Mouse (Mus musculus) heart, adult 2 months (tissue): ENCODE measurements around the gene Aldh16a1. TPM values are rescaled to one million over a fixed set of nuclear protein-coding genes. Genes with fewer than 3 reads are reported as not detected.

Source experiments
- DNase-seq, 2 experiments: peaks; one replicate each; pipeline ENCODE4 v3.0.0; 2021
- H3K27ac ChIP-seq: fragments of 200-600 bp; 2 replicates; pipeline ENCODE4 v1.8.1; 2022
- H3K27me3 ChIP-seq: fragments of 200-500 bp; 2 replicates; pipeline ENCODE4 v1.6.1; 2012; ENCODE audit warnings: mild to moderate bottlenecking, low read length, inconsistent platforms, mixed read lengths; ENCODE audit not compliant: control insufficient read depth, insufficient read depth
- H3K36me3 ChIP-seq: fragments of 200-500 bp; 2 replicates; pipeline ENCODE4 v1.6.1; 2012; ENCODE audit warnings: low read length, inconsistent platforms; ENCODE audit not compliant: control insufficient read depth, insufficient read depth
- H3K4me1 ChIP-seq: fragments of 200-500 bp; 2 replicates; pipeline ENCODE4 v1.6.1; 2011; ENCODE audit warnings: low read length; ENCODE audit not compliant: control insufficient read depth, insufficient read depth
- H3K4me3 ChIP-seq: fragments of 200-600 bp; 2 replicates; pipeline ENCODE4 v1.8.1; 2022
- H3K79me2 ChIP-seq: fragments of 200-500 bp; replicated peaks from 2 replicates; pipeline ENCODE4 v1.6.1; 2012; ENCODE audit warnings: mild to moderate bottlenecking, inconsistent platforms, low read length, moderate library complexity, mixed read lengths; ENCODE audit not compliant: control insufficient read depth, insufficient read depth
- H3K9ac ChIP-seq: fragments of 200-500 bp; 2 replicates; pipeline ENCODE4 v1.6.1; 2012; ENCODE audit warnings: low read depth, mild to moderate bottlenecking, control low read depth, inconsistent platforms, low read length, mixed read lengths
- CTCF ChIP-seq: fragments of 200-600 bp; IDR thresholded peaks from 2 replicates; pipeline ENCODE4 v1.8.1; 2022; ENCODE audit warnings: antibody characterized with exemption, mild to moderate bottlenecking, moderate library complexity
- EP300 ChIP-seq: fragments of 200-500 bp; IDR thresholded peaks from 2 replicates; pipeline ENCODE4 v1.6.1; 2011; ENCODE audit warnings: low read depth, low read length, control low read depth; ENCODE audit not compliant: insufficient read depth
- POLR2A ChIP-seq: fragments of 200-500 bp; IDR thresholded peaks from 2 replicates; pipeline ENCODE4 v1.6.1; 2011; ENCODE audit warnings: mild to moderate bottlenecking, low read depth, low read length, control low read depth; ENCODE audit not compliant: insufficient read depth
- WGBS: fragments of 180-500 bp; shearing (Covaris S2); methylation state at CpG from one replicate; pipeline ENCODE4 v1.1.7; 2018; 5-methylcytosine and 5-hydroxymethylcytosine counted together
- intact Hi-C: fragments of 180-260 bp; cut with DNase I; formaldehyde crosslinking; loops from one replicate; pipeline ENCODE4 v1.15.1; 2025
- polyA plus RNA-seq: library from polyadenylated mRNA; depleted of rRNA; stranded (reverse); fragments of >200 nt; gene quantifications from 2 replicates; pipeline ENCODE4 v1.2.3, GENCODE M21; 2012
- total RNA-seq, 2 experiments: library from RNA; stranded (reverse); gene quantifications; 2 replicates each; pipeline ENCODE4 v1.2.3; 2021

The Aldh16a1 gene
- total and polyA plus RNA-seq, 3 experiments, result 19.7 to 25.1 (median 23.5) TPM

DNA sequence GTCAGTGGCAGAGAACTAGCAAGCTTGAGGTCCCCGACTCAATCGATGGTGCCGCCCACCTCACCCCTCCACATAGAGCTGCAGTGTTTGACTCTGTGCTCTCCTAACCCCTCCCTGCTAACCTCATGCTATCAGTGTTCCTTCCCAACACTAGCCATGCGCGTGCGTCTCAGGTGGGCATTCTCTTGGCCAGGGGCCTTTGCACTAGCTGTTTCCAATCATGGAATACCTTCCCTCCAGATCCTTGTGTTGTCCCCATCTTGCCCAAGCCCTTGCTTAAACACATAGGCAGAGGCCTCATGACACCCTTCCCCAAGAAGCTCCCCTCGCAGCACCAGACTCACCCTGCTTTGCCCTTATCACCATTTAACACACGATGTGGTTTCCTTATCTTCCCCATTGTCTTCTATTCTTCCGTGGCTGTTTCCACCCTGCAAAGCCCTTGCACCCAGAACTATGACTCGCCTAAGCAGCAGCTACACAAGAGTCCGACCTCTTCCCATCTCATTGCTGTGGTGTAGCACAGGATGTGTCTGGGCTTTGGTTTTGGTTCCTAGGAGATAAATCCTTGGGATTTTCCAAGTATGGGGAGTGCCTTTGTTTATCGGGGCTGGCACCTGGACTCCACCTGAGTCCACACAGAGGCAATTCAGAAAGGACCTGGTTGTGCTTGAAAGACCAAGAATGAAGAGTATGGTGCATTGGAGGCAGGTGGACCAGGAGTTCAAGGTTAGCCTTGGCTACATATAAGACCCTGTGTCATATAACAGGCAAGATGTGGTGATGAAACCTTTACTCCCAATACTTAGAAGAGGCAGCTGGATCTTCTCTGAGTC lies 17.0 kb downstream of the Aldh16a1 start:
- intact Hi-C loops, result loop anchor here (5.0 kb wide), 1 partner anchor 155 kb away; no protein-coding TSS in a partner anchor
- WGBS, result 56% methylated on average over 12 of the region's 12 CpGs

GRCm38 (mm10) chr7:45135993-45136567 lies 18.3 kb downstream of the Aldh16a1 start, which contains the start of the genes Gm45713 and Flt3l:
Gm45713 (minus strand) TSS chr7:45136231.
Flt3l (minus strand) TSS chr7:45136432.
- TF ChIP-seq EP300 (peak; percentile 87; the same call in 1 of the 2 replicates), CTCF (no peak), POLR2A (peak; percentile 59)
- H3K4me1 ChIP-seq, result peaks cover 4% of the 10 kb centered on the region; the same call in 1 of the 2 replicates
- H3K36me3 ChIP-seq, result no peaks in the 10 kb centered on the region
- H3K27me3 ChIP-seq, result no peaks in the 10 kb centered on the region
- H3K4me3 ChIP-seq, result peak within 1 kb of the TSS; percentile 69
- no peaks in the 10 kb centered on the region for H3K79me2 ChIP-seq
- intact Hi-C loops, result loop anchor here (1.0 to 5.0 kb wide), 2 partner anchors 56 to 154 kb away; no protein-coding TSS in a partner anchor
- WGBS, result 2% methylated on average over 28 of the region's 29 CpGs
- H3K9ac ChIP-seq, result peak within 1 kb of the TSS; percentile 78
- DNase-seq, result peak; percentile 94 to 95
- peak within 1 kb of the TSS; percentile 96 for H3K27ac ChIP-seq

More for the DNA sequence above, 17.0 kb downstream of the Aldh16a1 start:
- H3K27me3 ChIP-seq, result no peaks in the 10 kb centered on the region
- H3K27ac ChIP-seq, result no peak overlapping the region
- no peaks in the 10 kb centered on the region for H3K36me3 ChIP-seq
- H3K9ac ChIP-seq, result no peak overlapping the region
- TF ChIP-seq EP300 (no peak), POLR2A (no peak), CTCF (no peak)
- no peak for DNase-seq
- H3K4me1 ChIP-seq, result peaks cover 5% of the 10 kb centered on the region
- H3K4me3 ChIP-seq, result no peak overlapping the region
- no peaks in the 10 kb centered on the region for H3K79me2 ChIP-seq

DNA sequence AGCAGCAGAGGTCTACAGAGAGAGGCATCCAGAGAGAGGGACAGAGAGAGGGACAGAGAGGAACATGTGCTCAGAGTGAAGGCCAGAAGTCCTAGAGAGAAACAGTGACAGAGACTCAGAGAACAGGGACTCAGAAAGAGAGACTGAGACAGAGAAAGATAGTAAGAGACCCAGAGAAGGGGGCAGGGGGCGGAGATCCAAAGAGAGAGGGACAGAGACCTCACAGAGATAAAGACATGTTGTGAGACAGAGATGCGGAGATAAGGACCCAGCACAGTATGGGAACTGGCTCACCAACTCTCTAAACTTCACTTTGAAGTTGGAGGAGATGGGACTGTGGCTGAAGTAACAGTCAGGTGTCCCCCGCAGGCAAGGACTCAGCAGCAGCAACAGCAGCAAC lies 19.0 kb downstream of the Aldh16a1 start:
- peak overlapping the region; percentile 69 for H3K4me3 ChIP-seq
- intact Hi-C loops, result loop anchor here (5.0 kb wide), 1 partner anchor 153 kb away; no protein-coding TSS in a partner anchor
- H3K79me2 ChIP-seq, result no peaks in the 10 kb centered on the region
- no peaks in the 10 kb centered on the region for H3K27me3 ChIP-seq
- H3K9ac ChIP-seq, result peak overlapping the region; percentile 39
- H3K4me1 ChIP-seq, result peaks cover 4% of the 10 kb centered on the region; the same call in 1 of the 2 replicates
- no peaks in the 10 kb centered on the region for H3K36me3 ChIP-seq
- peak overlapping the region; percentile 96 for H3K27ac ChIP-seq
- DNase-seq, result no peak
- WGBS, result 74% methylated on average over 3 of the region's 3 CpGs
- TF ChIP-seq POLR2A, result no peak
- no peak for TF ChIP-seq EP300
- TF ChIP-seq CTCF, result no peak

DNA sequence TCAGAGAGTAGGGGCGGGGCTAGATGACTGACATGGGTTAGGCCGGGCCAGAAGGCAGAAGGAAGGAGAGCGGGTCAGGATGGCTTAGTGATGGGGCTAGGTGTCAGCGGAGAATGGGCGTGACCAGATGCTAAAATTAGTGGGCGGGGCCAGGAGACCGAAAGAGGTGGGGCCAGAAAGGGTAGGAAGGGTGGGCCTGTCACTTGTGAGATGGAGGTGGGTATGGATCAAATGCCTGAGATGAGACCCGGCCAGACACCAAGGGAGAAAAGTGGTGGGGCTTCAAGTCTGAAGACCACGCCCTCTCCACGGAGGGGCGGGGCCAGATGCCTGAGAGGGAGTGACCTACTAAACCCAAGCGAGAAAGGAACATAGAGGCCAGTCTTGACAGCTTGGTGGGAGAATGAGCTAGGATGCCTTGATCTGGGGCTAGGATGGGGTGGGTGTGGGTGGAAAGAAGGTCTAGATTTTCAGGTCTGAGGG lies 19.8 kb downstream of the Aldh16a1 start:
- Histone ChIP-seq H3K27me3 (no peaks in the 10 kb centered on the region), H3K79me2 (no peaks in the 10 kb centered on the region), H3K9ac (no peak overlapping the region), H3K4me1 (peaks cover 4% of the 10 kb centered on the region; the same call in 1 of the 2 replicates), H3K27ac (no peak overlapping the region), H3K4me3 (no peak overlapping the region), H3K36me3 (no peaks in the 10 kb centered on the region)
- DNase-seq, result peak in 1 of 2 experiments; percentile 49
- WGBS, result 37% methylated on average over 12 of the region's 12 CpGs
- intact Hi-C loops, result loop anchor here (5.0 kb wide), 1 partner anchor 152 kb away; no protein-coding TSS in a partner anchor
- TF ChIP-seq EP300, result no peak
- TF ChIP-seq CTCF, result no peak
- TF ChIP-seq POLR2A, result no peak

DNA sequence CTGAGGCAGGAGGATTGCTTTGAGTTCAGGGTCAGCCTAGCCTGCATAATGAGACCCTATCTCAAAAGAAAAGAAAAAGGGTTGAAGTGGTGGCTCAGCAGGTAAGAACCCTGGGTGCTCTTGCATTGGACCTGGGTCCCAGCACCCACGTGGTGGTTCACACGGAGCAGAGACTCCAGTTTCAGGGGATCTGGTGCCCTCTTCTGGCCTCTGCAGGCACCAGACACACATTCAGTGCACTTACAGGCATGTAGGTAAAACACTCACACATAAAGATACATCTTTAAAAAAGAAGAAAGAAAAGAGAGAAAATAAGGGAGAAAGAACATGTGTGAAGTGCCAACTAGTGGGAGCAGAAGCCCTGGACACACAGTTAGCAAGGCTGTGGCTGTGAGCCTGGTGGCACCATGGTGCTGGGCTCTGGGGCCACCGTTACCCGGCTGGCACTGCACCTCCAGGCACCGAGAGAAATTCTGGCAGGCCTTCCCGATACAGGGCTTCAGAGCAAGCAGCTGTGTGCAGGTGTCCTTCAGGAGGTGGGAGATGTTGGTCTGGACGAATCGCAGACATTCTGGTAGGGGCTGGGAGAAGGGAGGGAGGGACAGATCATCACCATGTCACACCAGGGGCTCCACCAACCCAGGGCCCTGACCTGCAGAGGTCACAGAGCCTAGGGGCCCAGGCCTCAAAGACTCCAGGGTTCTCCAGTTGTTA lies 20.8 kb downstream of the Aldh16a1 start:
- TF ChIP-seq EP300 (no peak), POLR2A (no peak), CTCF (peak; percentile 52)
- DNase-seq, result no peak
- Histone ChIP-seq H3K4me3 (no peak overlapping the region), H3K4me1 (peaks cover 5% of the 10 kb centered on the region; the same call in 1 of the 2 replicates), H3K36me3 (no peaks in the 10 kb centered on the region), H3K79me2 (no peaks in the 10 kb centered on the region), H3K27me3 (no peaks in the 10 kb centered on the region), H3K9ac (no peak overlapping the region), H3K27ac (no peak overlapping the region)
- 86% methylated on average over 8 of the region's 8 CpGs for WGBS
- intact Hi-C loops, result no loop called here
